24 mouse cellular contexts compared by ENCODE assay signal in genomic region chr2:79618145-79618544, GRCm38 (mm10). TPM values are rescaled to one million over a fixed set of nuclear protein-coding genes. Genes with fewer than 3 reads are reported as not detected.
DNase-seq lines count a peak whose midpoint lies in the region; ATAC-seq and TF ChIP-seq lines count a peak whose summit lies in the region.
"Had no signal": no experiment of that assay in that cellular context is flagged by ENCODE, and none has a peak within 500 bp of the region (broad histone marks: within the 10 kb centered on the region; RNA-seq: fewer than 3 reads in every experiment).

No protein-coding gene starts in this region.

- H3K9ac ChIP-seq in intestine, embryonic 16.5 days (ENCODE audit: low read depth, low read length), result no peak overlapping the region
- no peak overlapping the region for H3K9ac ChIP-seq in intestine, embryonic 15.5 days
- H3K9ac ChIP-seq in stomach, embryonic 15.5 days, result no peak overlapping the region
- no peak overlapping the region for H3K9ac ChIP-seq in hindbrain, embryonic 14.5 days
- H3K9ac ChIP-seq: embryonic facial prominence, embryonic 15.5 days; hindbrain, embryonic 13.5 days had no signal

- TF ChIP-seq CTCF in layer of hippocampus, adult 2 months (conservative IDR thresholded peaks at IDR 0.05), result no peak

- no peak overlapping the region for H3K4me3 ChIP-seq in intestine, embryonic 16.5 days (ENCODE audit: low read length)
- no peak overlapping the region for H3K4me3 ChIP-seq in intestine, embryonic 15.5 days (replicated peaks)
- H3K4me3 ChIP-seq in macrophage (ENCODE audit: inconsistent target), result no peak overlapping the region
- H3K4me3 ChIP-seq in stomach, embryonic 15.5 days (replicated peaks), result no peak overlapping the region
- no peak overlapping the region for H3K4me3 ChIP-seq in layer of hippocampus, adult 2 months
- no peak overlapping the region for H3K4me3 ChIP-seq in hindbrain, embryonic 14.5 days (replicated peaks; ENCODE audit: low read length)
- H3K4me3 ChIP-seq: embryonic facial prominence, embryonic 15.5 days; erythroblast, embryonic 14.5 days; forebrain, embryonic 10.5 days; gastrocnemius, adult 2 months; heart, embryonic 10.5 days; hindbrain, embryonic 13.5 days had no signal

- no peaks in the 10 kb centered on the region for H3K36me3 ChIP-seq in intestine, embryonic 16.5 days (ENCODE audit: control insufficient read depth, insufficient read depth, low read length)
- no peaks in the 10 kb centered on the region for H3K36me3 ChIP-seq in intestine, embryonic 15.5 days
- no peaks in the 10 kb centered on the region for H3K36me3 ChIP-seq in macrophage (ENCODE audit: inconsistent target)
- no peaks in the 10 kb centered on the region for H3K36me3 ChIP-seq in stomach, embryonic 15.5 days
- H3K36me3 ChIP-seq in hindbrain, embryonic 14.5 days (replicated peaks; ENCODE audit: control insufficient read depth, insufficient read depth), result no peaks in the 10 kb centered on the region
- H3K36me3 ChIP-seq: embryonic facial prominence, embryonic 15.5 days; forebrain, embryonic 10.5 days; heart, embryonic 10.5 days; hindbrain, embryonic 13.5 days had no signal

- no peaks in the 10 kb centered on the region for H3K27me3 ChIP-seq in intestine, embryonic 16.5 days (replicated peaks; ENCODE audit: control insufficient read depth, insufficient read depth, low read length)
- H3K27me3 ChIP-seq in intestine, embryonic 15.5 days (replicated peaks), result no peaks in the 10 kb centered on the region
- H3K27me3 ChIP-seq in stomach, embryonic 15.5 days (replicated peaks), result no peaks in the 10 kb centered on the region
- H3K27me3 ChIP-seq in hindbrain, embryonic 14.5 days (ENCODE audit: control insufficient read depth, insufficient read depth, low read length), result no peaks in the 10 kb centered on the region
- H3K27me3 ChIP-seq: CH12.LX; embryonic facial prominence, embryonic 15.5 days; hindbrain, embryonic 13.5 days had no signal

- no peak overlapping the region for H3K4me2 ChIP-seq in intestine, embryonic 16.5 days (ENCODE audit: low read depth, low read length)
- H3K4me2 ChIP-seq in intestine, embryonic 15.5 days (replicated peaks), result no peak overlapping the region
- H3K4me2 ChIP-seq in stomach, embryonic 15.5 days, result no peak overlapping the region
- no peak overlapping the region for H3K4me2 ChIP-seq in hindbrain, embryonic 14.5 days (replicated peaks)
- H3K4me2 ChIP-seq: embryonic facial prominence, embryonic 15.5 days; hindbrain, embryonic 13.5 days had no signal

- ATAC-seq in intestine, embryonic 16.5 days, result no peak
- no peak for ATAC-seq in intestine, embryonic 15.5 days
- no peak for ATAC-seq in stomach, embryonic 15.5 days (ENCODE audit: insufficient read depth, low FRiP score, low read depth)
- no peak for ATAC-seq in hindbrain, embryonic 14.5 days (ENCODE audit: low FRiP score)
- ATAC-seq: forebrain, embryonic 14.5 days had no signal

- H3K27ac ChIP-seq in intestine, embryonic 16.5 days (ENCODE audit: low read length), result peak overlapping the region; percentile 73; the same call in 1 of the 2 replicates
- no peak overlapping the region for H3K27ac ChIP-seq in intestine, embryonic 15.5 days
- peak overlapping the region; percentile 87 for H3K27ac ChIP-seq in macrophage
- H3K27ac ChIP-seq in stomach, embryonic 15.5 days, result peak overlapping the region; percentile 26; the same call in 1 of the 2 replicates
- H3K27ac ChIP-seq in layer of hippocampus, adult 2 months, result no peak overlapping the region
- no peak overlapping the region for H3K27ac ChIP-seq in hindbrain, embryonic 14.5 days
- H3K27ac ChIP-seq: embryonic facial prominence, embryonic 15.5 days; forebrain, embryonic 10.5 days; gastrocnemius, adult 2 months; heart, embryonic 10.5 days; hindbrain, embryonic 13.5 days had no signal

- H3K9me3 ChIP-seq in intestine, embryonic 16.5 days (ENCODE audit: control insufficient read depth, low read length), result no peaks in the 10 kb centered on the region
- no peaks in the 10 kb centered on the region for H3K9me3 ChIP-seq in intestine, embryonic 15.5 days
- no peaks in the 10 kb centered on the region for H3K9me3 ChIP-seq in stomach, embryonic 15.5 days
- H3K9me3 ChIP-seq in hindbrain, embryonic 14.5 days (ENCODE audit: control insufficient read depth, low read length), result no peaks in the 10 kb centered on the region
- H3K9me3 ChIP-seq: embryonic facial prominence, embryonic 15.5 days; forebrain, embryonic 10.5 days; heart, embryonic 10.5 days; hindbrain, embryonic 13.5 days had no signal

- H3K4me1 ChIP-seq in intestine, embryonic 16.5 days (ENCODE audit: control insufficient read depth, insufficient read depth, low read length), result peaks cover 3% of the 10 kb centered on the region; the same call in 1 of the 2 replicates
- 0 out of 2 replicates have a peak, but pooled peaks cover 2% of the 10 kb centered on the region for H3K4me1 ChIP-seq in intestine, embryonic 15.5 days (replicated peaks)
- no peaks in the 10 kb centered on the region for H3K4me1 ChIP-seq in stomach, embryonic 15.5 days
- no peaks in the 10 kb centered on the region for H3K4me1 ChIP-seq in hindbrain, embryonic 14.5 days (replicated peaks; ENCODE audit: control insufficient read depth, insufficient read depth, low read length)
- H3K4me1 ChIP-seq: embryonic facial prominence, embryonic 15.5 days; forebrain, embryonic 10.5 days; heart, embryonic 10.5 days; hindbrain, embryonic 13.5 days had no signal

- DNase-seq in layer of hippocampus, adult 2 months (ENCODE audit: low spot score in 2 of 2), result no peak
- no peak for DNase-seq in gastrocnemius, postnatal 10 days
- no peak for DNase-seq in hindbrain, embryonic 14.5 days (ENCODE audit: low spot score)
- DNase-seq: adrenal gland, adult 2 months; adrenal gland, postnatal 25 days; cerebellum, adult 2 months; cerebellum, postnatal 10 days; embryo, embryonic 11 days; gastrocnemius, adult 2 months; gastrocnemius, postnatal 36 days; heart, adult 18-20 months; heart, postnatal 10 days; heart, postnatal 4 days had no signal

- WGBS in intestine, embryonic 16.5 days, result 75% methylated on average over 2 of the region's 2 CpGs
- 66% methylated on average over 2 of the region's 2 CpGs for WGBS in intestine, embryonic 15.5 days
- 80% methylated on average over 2 of the region's 2 CpGs for WGBS in macrophage (ENCODE audit: missing documents)
- WGBS in stomach, embryonic 15.5 days, result 63% methylated on average over 2 of the region's 2 CpGs
- 89% methylated on average over 2 of the region's 2 CpGs for WGBS in hindbrain, embryonic 14.5 days

- no peaks in the 10 kb centered on the region for H3K79me2 ChIP-seq in macrophage (ENCODE audit: inconsistent target)

RNA-seq across cellular contexts. Expression of gene Itprid2, which starts 17.0 kb away (rescaled TPM):
- 15.5 and 17.6 TPM in 2 replicates for polyA plus RNA-seq in intestine, embryonic 16.5 days (2015; fragmentation: Nextera tagmentation; extraction: Ambion mirVana)
- polyA plus RNA-seq in intestine, embryonic 15.5 days (2015; fragmentation: Nextera tagmentation; extraction: Ambion mirVana), result 19.5 and 20.5 TPM in 2 replicates
- 100 to 1,000 TPM; 143 to 468 (median 226) TPM for total RNA-seq in macrophage (2018; cell fraction: chromatin; rRNA removed)
- total RNA-seq in macrophage (2018; cell fraction: cytosol; rRNA removed), result 100 to 1,000 TPM in 11 of 26 experiments, 10 to 100 TPM in 15; 68.3 to 136 (median 91.3) TPM
- total RNA-seq in macrophage (2018; cell fraction: nucleus; rRNA removed), result 100 to 1,000 TPM; 127 to 285 (median 158) TPM
- 48.7 to 63.4 TPM (median 53.3 TPM) in 3 replicates for polyA plus RNA-seq in macrophage (2018)
- polyA plus RNA-seq in stomach, embryonic 15.5 days (2015; fragmentation: Nextera tagmentation; extraction: Ambion mirVana), result 20.8 and 21.5 TPM in 2 replicates
- 10 to 100 TPM; 41.4 to 44.0 TPM for total RNA-seq in layer of hippocampus, adult 2 months (2021)
- 10 to 100 TPM; 15.0 to 17.0 TPM for total RNA-seq in gastrocnemius, postnatal 10 days (2021)
- 6.7 and 7.4 TPM in 2 replicates for polyA plus RNA-seq in hindbrain, embryonic 14.5 days (2014; fragmentation: Nextera tagmentation; extraction: Ambion mirVana)

Comparison
In these comparisons a context has a peak if more than half of its experiments do, and no peak if none do; other contexts are left out.
1. H3K27ac ChIP-seq: peak in intestine, embryonic 16.5 days (single experiment), macrophage (single experiment) and stomach, embryonic 15.5 days (single experiment); none in intestine, embryonic 15.5 days (single experiment), layer of hippocampus, adult 2 months (single experiment) and hindbrain, embryonic 14.5 days (single experiment).